Mouse (Mus musculus): Measurements from ENCODE around the gene Wasf2.
"Not testable (repeated sequence)": the region's sequence is repeated elsewhere in the genome, so short reads cannot be mapped to it uniquely, and the experiment has no call there.

Wasf2 gene

GRCm38 (mm10) chr4:133096671-133097070 lies 33.6 kb upstream of the Wasf2 start:
- not testable (repeated sequence) for DNase-seq (ENCODE audit: low read depth, low spot score)

GRCm38 (mm10) chr4:133101751-133102150 lies 28.6 kb upstream of the Wasf2 start:
- no peak for DNase-seq (ENCODE audit: low read depth, low spot score)

GRCm38 (mm10) chr4:133103525-133104193 lies 26.6 kb upstream of the Wasf2 start:
- DNase-seq (ENCODE audit: low read depth, low spot score), result no peak

- DNase-seq (ENCODE audit: low read depth, low spot score), result no peak
Measured at GRCm38 (mm10) chr4:133104194-133104569, 26.1 kb upstream of the Wasf2 start.

- DNase-seq (ENCODE audit: low read depth, low spot score), result no peak
Measured at GRCm38 (mm10) chr4:133106691-133107090, 23.6 kb upstream of the Wasf2 start.

GRCm38 (mm10) chr4:133107788-133108281 lies 22.5 kb upstream of the Wasf2 start:
- no peak for DNase-seq (ENCODE audit: low read depth, low spot score)

- DNase-seq (ENCODE audit: low read depth, low spot score), result no peak
Measured at GRCm38 (mm10) chr4:133108481-133109334, 21.6 kb upstream of the Wasf2 start.

- no peak for DNase-seq (ENCODE audit: low read depth, low spot score)
Measured at GRCm38 (mm10) chr4:133109335-133109801, 20.9 kb upstream of the Wasf2 start.

- DNase-seq (ENCODE audit: low read depth, low spot score), result no peak
Measured at GRCm38 (mm10) chr4:133112175-133112838, 18.0 kb upstream of the Wasf2 start.

GRCm38 (mm10) chr4:133113351-133113882 lies 16.9 kb upstream of the Wasf2 start:
- DNase-seq (ENCODE audit: low read depth, low spot score), result no peak

GRCm38 (mm10) chr4:133114762-133115161 lies 15.5 kb upstream of the Wasf2 start:
- no peak for DNase-seq (ENCODE audit: low read depth, low spot score)

GRCm38 (mm10) chr4:133115721-133116429 lies 14.4 kb upstream of the Wasf2 start:
- DNase-seq (ENCODE audit: low read depth, low spot score), result no peak

- DNase-seq (ENCODE audit: low read depth, low spot score), result no peak
Measured at GRCm38 (mm10) chr4:133116756-133117470, 13.4 kb upstream of the Wasf2 start.

GRCm38 (mm10) chr4:133117556-133118411 lies 12.5 kb upstream of the Wasf2 start:
- DNase-seq (ENCODE audit: low read depth, low spot score), result no peak

GRCm38 (mm10) chr4:133118775-133119375 lies 11.4 kb upstream of the Wasf2 start:
- no peak for DNase-seq (ENCODE audit: low read depth, low spot score)

GRCm38 (mm10) chr4:133119579-133119978 lies 10.7 kb upstream of the Wasf2 start:
- DNase-seq (ENCODE audit: low read depth, low spot score), result no peak

GRCm38 (mm10) chr4:133120833-133121321 lies 9.4 kb upstream of the Wasf2 start:
- no peak for DNase-seq (ENCODE audit: low read depth, low spot score)

GRCm38 (mm10) chr4:133121416-133121815 lies 8.9 kb upstream of the Wasf2 start:
- no peak for DNase-seq (ENCODE audit: low read depth, low spot score)

Measured in brain, embryonic 18.5 days (tissue).